Mouse (Mus musculus) CH12.LX (cell line): Measurements from ENCODE around the gene Zbtb37. TPM values are rescaled to one million over a fixed set of nuclear protein-coding genes. Genes with fewer than 3 reads are reported as not detected.
A peak's percentile ranks its signal among the peaks of the same experiment; 100 is the strongest.

ENCODE experiments used
- DNase-seq: peaks from one replicate; pipeline ENCODE4 v3.0.0-alpha.2; 2013; ENCODE audit errors: extremely low read depth
- H3K27ac ChIP-seq: 2 replicates; pipeline ENCODE4 v1.5.1; 2012; ENCODE audit warnings: low read depth, mild to moderate bottlenecking, control low read depth, moderate library complexity; ENCODE audit not compliant: insufficient read depth
- H3K27me3 ChIP-seq: replicated peaks from 2 replicates; pipeline ENCODE3; 2012; ENCODE audit warnings: inconsistent platforms
- H3K36me3 ChIP-seq, 2 experiments: replicated peaks in 1 of 2; 2 replicates each; pipeline versions ENCODE3 to v1.6.1; 2012; ENCODE audit warnings: inconsistent platforms in 1 of 2, low read length in 1 of 2, mild to moderate bottlenecking in 1 of 2, mixed read lengths in 1 of 2, moderate library complexity in 1 of 2; ENCODE audit not compliant: control insufficient read depth in 1 of 2, insufficient read depth in 1 of 2
- H3K4me1 ChIP-seq, 2 experiments: 2 replicates each; pipeline ENCODE4 v1.6.1; 2012; ENCODE audit warnings: inconsistent platforms in 1 of 2, moderate library complexity in 1 of 2; ENCODE audit not compliant: insufficient read depth in 2 of 2, control insufficient read depth in 1 of 2
- H3K4me2 ChIP-seq: 2 replicates; pipeline ENCODE4 v1.6.1; 2012; ENCODE audit warnings: low read depth, mild to moderate bottlenecking, control low read depth; ENCODE audit not compliant: poor library complexity, insufficient read depth, severe bottlenecking
- H3K4me3 ChIP-seq, 3 experiments: fragments of 150-350 bp in 1 of 3; sonication (generic) in 1 of 3; replicated peaks in 1 of 3; 2 replicates each; pipeline versions ENCODE3 to v1.5.1; 2011 to 2012; ENCODE audit warnings: low read depth in 2 of 3, low read length in 2 of 3, mild to moderate bottlenecking in 2 of 3, moderate library complexity in 2 of 3, control low read depth in 1 of 3, improper control_type of control experiment in 1 of 3, inconsistent platforms in 1 of 3, mixed read lengths in 1 of 3; ENCODE audit not compliant: poor library complexity in 1 of 3
- H3K79me2 ChIP-seq: replicated peaks from 2 replicates; pipeline ENCODE4 v1.6.1; 2012; ENCODE audit warnings: mild to moderate bottlenecking, moderate library complexity; ENCODE audit not compliant: control insufficient read depth, poor library complexity, insufficient read depth, severe bottlenecking; ENCODE audit errors: extremely low read depth
- H3K9ac ChIP-seq: 2 replicates; pipeline ENCODE4 v1.6.1; 2012; ENCODE audit warnings: low read depth, mild to moderate bottlenecking, control low read depth, moderate library complexity; ENCODE audit not compliant: insufficient read depth
- H3K9me3 ChIP-seq: replicated peaks from 2 replicates; pipeline ENCODE3; 2012; ENCODE audit warnings: low read length, inconsistent platforms, mixed read lengths
- BHLHE40 ChIP-seq: IDR thresholded peaks from 2 replicates; pipeline ENCODE4 v1.6.1; 2011; ENCODE audit warnings: mild to moderate bottlenecking, low read depth, low read length, improper control_type of control experiment
- CHD2 ChIP-seq: IDR thresholded peaks from 2 replicates; pipeline ENCODE4 v1.6.1; 2011; ENCODE audit warnings: low read length, improper control_type of control experiment
- ELF1 ChIP-seq: IDR thresholded peaks from 2 replicates; pipeline ENCODE4 v1.6.1; 2014; ENCODE audit warnings: low read depth, mild to moderate bottlenecking, inconsistent platforms, low read length, improper control_type of control experiment
- EP300 ChIP-seq: IDR thresholded peaks from 2 replicates; pipeline ENCODE4 v1.6.1; 2011; ENCODE audit warnings: low read length, improper control_type of control experiment
- HCFC1 ChIP-seq: IDR thresholded peaks from 2 replicates; pipeline ENCODE4 v1.6.1; 2012; ENCODE audit warnings: low read depth, mild to moderate bottlenecking, inconsistent platforms, low read length, improper control_type of control experiment
- JUND ChIP-seq: conservative IDR thresholded peaks from 2 replicates; pipeline ENCODE4 v1.6.1; 2011; ENCODE audit warnings: low read depth, low read length, improper control_type of control experiment
- MAFK ChIP-seq: IDR thresholded peaks from 2 replicates; pipeline ENCODE4 v1.6.1; 2011; ENCODE audit warnings: low read length, improper control_type of control experiment; ENCODE audit not compliant: insufficient replicate concordance
- MAZ ChIP-seq: IDR thresholded peaks from 2 replicates; pipeline ENCODE4 v1.6.1; 2012; ENCODE audit warnings: low read depth, mild to moderate bottlenecking, inconsistent platforms, low read length, improper control_type of control experiment, moderate library complexity
- MEF2A ChIP-seq: IDR thresholded peaks from 2 replicates; pipeline ENCODE4 v1.6.1; 2014; ENCODE audit warnings: low read depth, mild to moderate bottlenecking, inconsistent platforms, low read length, improper control_type of control experiment, borderline replicate concordance
- MYC ChIP-seq: IDR thresholded peaks from 2 replicates; pipeline ENCODE4 v1.6.1; 2011; ENCODE audit warnings: low read depth, mild to moderate bottlenecking, improper control_type of control experiment, low read length
- NRF1 ChIP-seq: IDR thresholded peaks from 2 replicates; pipeline ENCODE4 v1.6.1; 2014; ENCODE audit warnings: low read depth, mild to moderate bottlenecking, inconsistent platforms, low read length, improper control_type of control experiment, moderate library complexity
- PAX5 ChIP-seq: IDR thresholded peaks from 2 replicates; pipeline ENCODE4 v1.6.1; 2012; ENCODE audit warnings: low read length, inconsistent platforms, mixed read lengths
- POLR2A ChIP-seq: IDR thresholded peaks from 2 replicates; pipeline ENCODE4 v1.6.1; 2011; ENCODE audit warnings: low read depth, mild to moderate bottlenecking, improper control_type of control experiment, low read length
- POLR2AphosphoS2 ChIP-seq: IDR thresholded peaks from 2 replicates; pipeline ENCODE4 v1.6.1; 2011; ENCODE audit warnings: low read depth, low read length, improper control_type of control experiment
- TCF12 ChIP-seq: IDR thresholded peaks from 2 replicates; pipeline ENCODE4 v1.6.1; 2014; ENCODE audit warnings: low read depth, mild to moderate bottlenecking, inconsistent platforms, low read length, improper control_type of control experiment
- UBTF ChIP-seq: IDR thresholded peaks from 2 replicates; pipeline ENCODE4 v1.6.1; 2012; ENCODE audit warnings: low read depth, mild to moderate bottlenecking, inconsistent platforms, low read length, improper control_type of control experiment, moderate library complexity
- USF1 ChIP-seq: IDR thresholded peaks from 2 replicates; pipeline ENCODE4 v1.6.1; 2014; ENCODE audit warnings: low read depth, mild to moderate bottlenecking, inconsistent platforms, low read length, improper control_type of control experiment
- USF2 ChIP-seq: conservative IDR thresholded peaks from 2 replicates; pipeline ENCODE4 v1.6.1; 2011; ENCODE audit warnings: low read depth, low read length, improper control_type of control experiment
- ZC3H11A ChIP-seq: IDR thresholded peaks from 2 replicates; pipeline ENCODE4 v1.6.1; 2012; ENCODE audit warnings: low read depth, mild to moderate bottlenecking, inconsistent platforms, low read length, improper control_type of control experiment
- ZMIZ1 ChIP-seq: IDR thresholded peaks from 2 replicates; pipeline ENCODE4 v1.6.1; 2012; ENCODE audit warnings: low read depth, mild to moderate bottlenecking, inconsistent platforms, low read length, improper control_type of control experiment
- ZNF384 ChIP-seq: IDR thresholded peaks from 2 replicates; pipeline ENCODE4 v1.6.1; 2012; ENCODE audit warnings: low read depth, low read length, improper control_type of control experiment, inconsistent platforms
- dilution Hi-C: fragments of 300-500 bp; cut with MboI; formaldehyde crosslinking; loops from 2 replicates; pipeline ENCODE4 v1.14.3; 2020; ENCODE audit warnings: low sequenced_read_pairs; ENCODE audit not compliant: extremely low pct_unique_long_range_greater_than_20kb, extremely low pct_ligation_motif_present
- in situ Hi-C: fragments of 300-500 bp; cut with MboI; formaldehyde crosslinking; loops from 3 replicates; pipeline ENCODE4 v1.14.3; 2019; ENCODE audit warnings: low sequenced_read_pairs, low pct_ligation_motif_present, low pct_unique_long_range_greater_than_20kb, mixed read lengths
- polyA plus RNA-seq: library from polyadenylated mRNA; unstranded; fragments of >175 nt; gene quantifications from 2 replicates; pipeline ENCODE4 v1.2.1, GENCODE M21; 2012; ENCODE audit warnings: low read depth; ENCODE audit not compliant: insufficient read length
- total RNA-seq, 2 experiments: library from RNA; depleted of rRNA; stranded (reverse); fragments of 300-350 nt in 1 of 2; fragments of >200 nt in 1 of 2; gene quantifications; 2 replicates each; pipeline ENCODE4 v1.2.3; 2012 to 2014

Gene Zbtb37
- total and polyA plus RNA-seq, 3 experiments = 4.5 to 4.8 (median 4.7) TPM

GRCm38 (mm10) chr1:161077243-161077642 lies 42.6 kb upstream of the Zbtb37 start:
- no peaks in the 10 kb centered on the region for H3K27me3 ChIP-seq
- peaks cover 6 to 37% of the 10 kb centered on the region in 2 experiments for H3K36me3 ChIP-seq
- no peak for DNase-seq
- dilution Hi-C loops (no loop called here), in situ Hi-C loops (no loop called here)
- H3K4me2 ChIP-seq = no peak overlapping the region
- no peak overlapping the region for H3K27ac ChIP-seq
- H3K4me3 ChIP-seq = no peak overlapping the region
- no peaks in the 10 kb centered on the region for H3K9me3 ChIP-seq
- H3K4me1 ChIP-seq = peaks cover 2 to 40% of the 10 kb centered on the region in 2 experiments; a peak in 2 of 4 replicates
- no peak overlapping the region for H3K9ac ChIP-seq
- H3K79me2 ChIP-seq = peaks cover 35% of the 10 kb centered on the region
- TF ChIP-seq UBTF (no peak), MAFK (no peak)
- TF ChIP-seq, all 38 proteins: peak for 0

GRCm38 (mm10) chr1:161076238-161076637 lies 41.6 kb upstream of the Zbtb37 start:
- Histone ChIP-seq H3K4me2 (peak overlapping the region; percentile 99; the same call in 1 of the 2 replicates), H3K9ac (peak overlapping the region; percentile 66; the same call in 1 of the 2 replicates), H3K4me3 (peak overlapping the region in 2 of 3 experiments; percentile 5 to 37), H3K27me3 (no peaks in the 10 kb centered on the region), H3K4me1 (peaks cover 2 to 40% of the 10 kb centered on the region in 2 experiments; a peak in 2 of 4 replicates), H3K9me3 (no peaks in the 10 kb centered on the region), H3K79me2 (peaks cover 45% of the 10 kb centered on the region), H3K36me3 (peaks cover 2 to 32% of the 10 kb centered on the region in 2 experiments), H3K27ac (peak overlapping the region; percentile 52)
- dilution Hi-C loops = no loop called here
- DNase-seq = peak; percentile 48
- in situ Hi-C loops = no loop called here
- TF ChIP-seq TCF12 (no peak), NRF1 (no peak), MYC (peak; percentile 45; the same call in 1 of the 2 replicates), BHLHE40 (no peak), POLR2A (0 out of 2 replicates have a peak, but pooled peaks have one; percentile 16), MEF2A (no peak; the same call in 1 of the 2 replicates), ZNF384 (peak; percentile 76; the same call in 1 of the 2 replicates), MAZ (no peak), USF1 (no peak)

- H3K9ac ChIP-seq = peak overlapping the region; percentile 44
- peaks cover 40% of the 10 kb centered on the region for H3K79me2 ChIP-seq
- H3K27me3 ChIP-seq = no peaks in the 10 kb centered on the region
- DNase-seq = no peak
- no peak for TF ChIP-seq EP300
- no peak for TF ChIP-seq TCF12
- no peak for TF ChIP-seq PAX5
- no peak for TF ChIP-seq ZMIZ1
- no peak for TF ChIP-seq MAFK
- TF ChIP-seq ELF1 = no peak
- no peak for TF ChIP-seq JUND
- TF ChIP-seq ZC3H11A = no peak
- no peak for TF ChIP-seq POLR2AphosphoS2
- no peak for TF ChIP-seq USF2
- TF ChIP-seq HCFC1 = no peak
- no peak for TF ChIP-seq ZNF384
- no peak for TF ChIP-seq CHD2
- no peak for TF ChIP-seq UBTF
- peak overlapping the region; percentile 98 for H3K4me2 ChIP-seq
- H3K36me3 ChIP-seq = peaks cover 2 to 18% of the 10 kb centered on the region in 2 experiments
- in situ Hi-C loops (loop anchor here (25.0 kb wide), 1 partner anchor 666 kb away; no protein-coding TSS in a partner anchor), dilution Hi-C loops (no loop called here)
- H3K27ac ChIP-seq = peak overlapping the region; percentile 0
- peaks cover 2 to 38% of the 10 kb centered on the region in 2 experiments; a peak in 3 of 4 replicates for H3K4me1 ChIP-seq
- peak overlapping the region; percentile 84 to 96 (median 86) for H3K4me3 ChIP-seq
- H3K9me3 ChIP-seq = no peaks in the 10 kb centered on the region
Observed at GRCm38 (mm10) chr1:161071272-161071620, 36.6 kb upstream of the Zbtb37 start.
